Mouse (Mus musculus) MEL-GATA-1-ER (cell line): ENCODE measurements around the gene Chmp5.

ENCODE experiments used
- DNase-seq: peaks from one replicate; pipeline ENCODE4 v3.0.0-alpha.2; 2012; ENCODE audit warnings: low read depth; ENCODE audit errors: extremely low read depth

The Chmp5 gene

GRCm38 (mm10) chr4:40946516-40947121, 1.6 kb upstream of the Chmp5 start:
- peak; percentile 30 for DNase-seq

- DNase-seq, result no peak
These were observed 545 bp upstream of the Chmp5 start for GRCm38 (mm10) chr4:40947565-40948159.

GRCm38 (mm10) chr4:40953521-40953920, 5.3 kb downstream of the Chmp5 start:
- DNase-seq, result peak; percentile 44

GRCm38 (mm10) chr4:40955942-40956341, 7.7 kb downstream of the Chmp5 start:
- peak; percentile 39 for DNase-seq

GRCm38 (mm10) chr4:40963536-40963935, 15.3 kb downstream of the Chmp5 start:
- no peak for DNase-seq

GRCm38 (mm10) chr4:40969161-40969560, 21.0 kb downstream of the Chmp5 start:
- DNase-seq, result no peak

- DNase-seq, result no peak
These were observed 21.8 kb downstream of the Chmp5 start for GRCm38 (mm10) chr4:40969781-40970591.

- DNase-seq, result no peak
These were observed 22.3 kb downstream of the Chmp5 start for GRCm38 (mm10) chr4:40970592-40970841.

GRCm38 (mm10) chr4:40970842-40971701, 22.9 kb downstream of the Chmp5 start, which contains the start of gene Nfx1:
Gene Nfx1 (plus strand): TSS chr4:40970906.
- peak; percentile 88 for DNase-seq

- peak; percentile 64 for DNase-seq
These were observed 23.5 kb downstream of the Chmp5 start for GRCm38 (mm10) chr4:40971744-40972143.

- DNase-seq, result no peak
These were observed 25.8 kb downstream of the Chmp5 start for GRCm38 (mm10) chr4:40974011-40974410.

GRCm38 (mm10) chr4:40975678-40976077, 27.5 kb downstream of the Chmp5 start:
- DNase-seq, result no peak

GRCm38 (mm10) chr4:40976651-40977050, 28.4 kb downstream of the Chmp5 start:
- no peak for DNase-seq

- no peak for DNase-seq
These were observed 31.2 kb downstream of the Chmp5 start for GRCm38 (mm10) chr4:40979430-40979829.

GRCm38 (mm10) chr4:40982486-40982885, 34.3 kb downstream of the Chmp5 start:
- DNase-seq, result no peak

- no peak for DNase-seq
These were observed 35.5 kb downstream of the Chmp5 start for GRCm38 (mm10) chr4:40983686-40984085.

GRCm38 (mm10) chr4:40989633-40990032, 41.4 kb downstream of the Chmp5 start:
- no peak for DNase-seq

GRCm38 (mm10) chr4:40996302-40996701, 48.1 kb downstream of the Chmp5 start:
- DNase-seq, result no peak

GRCm38 (mm10) chr4:40997916-40998315, 49.7 kb downstream of the Chmp5 start:
- no peak for DNase-seq

GRCm38 (mm10) chr4:41000271-41000670, 52.1 kb downstream of the Chmp5 start:
- DNase-seq, result no peak

- DNase-seq, result no peak
These were observed 52.8 kb downstream of the Chmp5 start for GRCm38 (mm10) chr4:41000842-41001639.
